Mouse (Mus musculus) lung, postnatal 0 days (tissue): ENCODE results near the gene Lats2.

Source experiments
- CTCF ChIP-seq: IDR thresholded peaks from 2 replicates; pipeline ENCODE4 v1.5.1; 2016; ENCODE audit warnings: antibody characterized with exemption, mild to moderate bottlenecking
- EP300 ChIP-seq: IDR thresholded peaks from 2 replicates; pipeline ENCODE4 v1.6.1; 2016; ENCODE audit warnings: antibody characterized with exemption, mild to moderate bottlenecking, control low read depth

DNA sequence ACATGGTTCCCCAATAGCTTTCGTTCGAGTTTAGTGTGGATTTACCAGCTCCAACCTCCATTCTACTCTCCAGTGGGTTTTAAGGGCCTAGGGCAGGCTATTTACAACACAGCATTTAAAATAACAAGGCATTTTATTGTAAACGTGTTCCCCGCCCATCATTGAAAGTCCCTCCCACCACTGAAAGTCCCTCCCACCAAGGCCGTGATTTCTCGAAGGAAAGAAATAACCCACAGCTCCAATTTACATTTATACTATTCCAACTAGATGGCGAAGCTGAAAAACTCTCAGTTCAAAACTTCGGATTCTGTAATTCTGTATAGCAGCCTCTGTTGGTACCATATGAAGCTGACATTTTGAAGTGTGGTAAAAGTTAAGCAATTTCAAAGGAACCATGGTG lies 13.6 kb downstream of the Lats2 start:
- TF ChIP-seq CTCF (no peak), EP300 (no peak)
